Mouse (Mus musculus) macrophage (primary cell): ENCODE measurements around the gene Rusc2. TPM values are rescaled to one million over a fixed set of nuclear protein-coding genes. Genes with fewer than 3 reads are reported as not detected.
A peak's percentile ranks its signal among the peaks of the same experiment; 100 is the strongest.

ENCODE experiments used
- H3K27ac ChIP-seq: fragments of 350-480 bp; formaldehyde crosslinking; 2 replicates; pipeline ENCODE4 v1.9.0; 2021
- H3K36me3 ChIP-seq: fragments of 350-480 bp; formaldehyde crosslinking; 2 replicates; pipeline ENCODE4 v1.9.0; 2021; ENCODE audit errors: inconsistent target
- H3K4me3 ChIP-seq: fragments of 350-480 bp; formaldehyde crosslinking; 2 replicates; pipeline ENCODE4 v1.9.0; 2021; ENCODE audit errors: inconsistent target
- H3K79me2 ChIP-seq: fragments of 350-480 bp; formaldehyde crosslinking; 2 replicates; pipeline ENCODE4 v1.9.0; 2021; ENCODE audit errors: inconsistent target
- WGBS: methylation state at CpG from one replicate; pipeline ENCODE4 v1.1.7; 2026; ENCODE audit warnings: inconsistent platforms; ENCODE audit not compliant: missing documents; 5-methylcytosine and 5-hydroxymethylcytosine counted together
- polyA plus RNA-seq: library from polyadenylated mRNA; stranded (reverse); fragments of 250-400 nt; gene quantifications from 3 replicates; pipeline ENCODE4 v1.2.4, GENCODE M21; 2018; ENCODE audit warnings: inconsistent platforms

Gene Rusc2
- polyA plus RNA-seq, 1 experiment from 2014 or later = 22.3 TPM

DNA sequence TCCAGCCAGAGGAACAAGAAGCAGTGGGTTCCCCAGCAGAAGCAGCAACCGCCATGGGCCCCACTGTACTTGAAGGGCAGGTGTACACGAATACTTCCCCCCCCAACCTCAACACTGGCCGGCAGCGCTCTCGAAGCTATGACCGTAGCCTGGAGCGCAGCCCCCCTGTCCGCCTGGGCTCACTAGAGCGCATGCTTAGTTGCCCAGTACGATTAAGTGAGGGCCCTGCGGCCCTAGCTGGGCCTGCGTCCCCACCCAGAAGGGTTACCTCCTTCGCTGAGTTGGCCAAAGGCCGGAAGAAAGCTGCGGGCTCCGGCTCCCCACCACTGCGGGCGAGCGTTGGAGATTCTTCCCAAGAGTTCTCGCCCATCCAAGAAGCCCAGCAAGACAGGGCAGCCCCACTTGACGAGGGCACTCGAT, 34.3 kb downstream of the Rusc2 start:
- no peak overlapping the region for H3K27ac ChIP-seq
- peaks cover 21% of the 10 kb centered on the region for H3K36me3 ChIP-seq
- 95% methylated on average over 22 of the region's 22 CpGs for WGBS
- peaks cover 82% of the 10 kb centered on the region for H3K79me2 ChIP-seq
- H3K4me3 ChIP-seq = no peak overlapping the region

DNA sequence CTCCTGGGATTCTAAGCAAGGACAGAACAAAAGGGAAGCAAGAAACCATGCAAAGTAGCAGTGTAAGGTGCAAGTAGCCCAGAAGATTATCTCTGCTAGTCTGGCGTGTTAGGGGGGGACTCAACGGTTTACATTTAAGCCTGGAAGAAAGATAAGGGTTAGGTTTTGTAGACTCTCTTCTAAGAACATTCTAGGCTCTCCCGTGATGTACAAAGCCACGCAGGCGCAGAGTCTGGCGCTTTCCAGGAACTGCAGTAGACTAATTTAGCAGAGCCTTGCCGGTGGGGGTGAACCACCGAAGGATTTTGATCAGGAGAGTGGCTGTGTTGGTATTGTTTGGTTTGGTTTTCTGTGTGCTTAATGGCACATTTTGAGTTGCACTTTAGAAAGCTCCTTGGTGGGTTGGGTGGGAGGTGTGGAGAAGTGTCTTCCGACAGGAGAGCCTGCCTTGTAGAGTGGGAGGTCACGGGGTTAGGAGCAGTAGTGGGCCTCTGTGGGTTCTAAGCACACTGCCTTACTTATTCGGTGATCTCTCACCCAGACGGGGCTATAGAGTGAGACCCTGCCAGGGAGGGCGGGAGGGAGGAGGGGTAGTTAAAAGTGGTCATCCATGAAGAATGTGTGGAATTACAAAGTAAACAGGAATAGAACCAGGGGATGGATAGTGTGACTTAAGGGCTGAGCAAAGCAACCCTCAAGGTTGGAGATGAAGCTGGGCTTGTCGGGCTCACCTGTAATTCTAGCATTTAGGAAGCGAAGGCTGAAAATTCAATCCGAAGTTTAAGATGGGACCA, 35.7 kb downstream of the Rusc2 start:
- peaks cover 72% of the 10 kb centered on the region for H3K79me2 ChIP-seq
- peaks cover 27% of the 10 kb centered on the region for H3K36me3 ChIP-seq
- no peak overlapping the region for H3K4me3 ChIP-seq
- H3K27ac ChIP-seq = no peak overlapping the region
- WGBS = 93% methylated on average over 16 of the region's 16 CpGs

DNA sequence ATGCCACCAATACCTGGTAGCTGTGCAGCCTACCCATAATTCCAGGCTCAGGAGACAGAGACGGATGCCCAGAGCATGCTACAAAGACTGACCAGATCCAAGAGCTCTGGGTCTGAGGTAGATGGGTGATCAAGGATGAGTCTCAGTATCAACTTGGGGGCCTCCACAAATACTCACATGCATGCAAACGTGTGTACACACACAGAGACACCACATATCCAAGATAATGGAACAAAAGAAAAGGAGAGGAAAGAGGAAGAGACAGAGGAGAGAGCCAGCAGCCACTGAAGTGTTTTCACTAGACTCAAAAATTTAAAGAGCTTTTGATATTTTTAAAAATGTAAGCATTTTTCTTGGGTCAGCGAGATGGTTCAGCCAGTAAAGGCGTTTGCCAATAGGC, 36.7 kb downstream of the Rusc2 start:
- Histone ChIP-seq H3K79me2 (peaks cover 62% of the 10 kb centered on the region), H3K27ac (no peak overlapping the region), H3K4me3 (no peak overlapping the region), H3K36me3 (peaks cover 31% of the 10 kb centered on the region)
- 97% methylated on average over 4 of the region's 4 CpGs for WGBS

DNA sequence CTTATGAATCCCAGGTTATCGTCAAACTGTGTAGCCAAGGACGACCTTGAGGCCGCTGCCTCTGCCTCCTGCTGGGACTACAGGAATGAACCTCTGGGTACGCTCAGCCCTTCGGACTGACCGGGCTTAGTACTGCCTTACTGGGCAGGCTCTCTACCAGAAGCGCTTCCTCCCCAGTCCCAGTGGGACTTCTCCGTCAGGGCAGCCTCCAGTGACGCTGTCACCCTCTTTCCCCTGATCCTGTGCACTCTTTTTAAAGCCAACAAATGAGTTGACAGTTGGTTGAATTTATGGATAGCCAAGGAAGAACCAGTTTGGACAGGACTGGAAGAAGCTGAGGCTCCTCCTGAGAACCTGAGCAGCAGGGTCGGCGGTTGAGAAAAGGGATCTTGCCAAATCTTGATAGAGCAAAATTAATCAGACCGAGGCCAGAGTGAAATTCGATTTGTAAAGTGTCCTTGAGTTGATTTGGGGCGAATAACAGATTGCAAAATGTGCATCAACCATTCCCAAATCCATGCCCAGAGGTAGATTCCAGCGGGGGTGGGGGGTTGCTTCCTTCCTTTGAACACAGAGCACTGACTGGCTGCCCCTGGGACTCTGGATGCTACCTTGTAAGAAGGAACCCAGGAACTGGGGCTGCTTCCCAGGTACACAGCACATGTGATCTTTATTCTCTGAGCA, 37.3 kb downstream of the Rusc2 start:
- H3K27ac ChIP-seq = peak overlapping the region; percentile 65
- WGBS = 85% methylated on average over 15 of the region's 15 CpGs

DNA sequence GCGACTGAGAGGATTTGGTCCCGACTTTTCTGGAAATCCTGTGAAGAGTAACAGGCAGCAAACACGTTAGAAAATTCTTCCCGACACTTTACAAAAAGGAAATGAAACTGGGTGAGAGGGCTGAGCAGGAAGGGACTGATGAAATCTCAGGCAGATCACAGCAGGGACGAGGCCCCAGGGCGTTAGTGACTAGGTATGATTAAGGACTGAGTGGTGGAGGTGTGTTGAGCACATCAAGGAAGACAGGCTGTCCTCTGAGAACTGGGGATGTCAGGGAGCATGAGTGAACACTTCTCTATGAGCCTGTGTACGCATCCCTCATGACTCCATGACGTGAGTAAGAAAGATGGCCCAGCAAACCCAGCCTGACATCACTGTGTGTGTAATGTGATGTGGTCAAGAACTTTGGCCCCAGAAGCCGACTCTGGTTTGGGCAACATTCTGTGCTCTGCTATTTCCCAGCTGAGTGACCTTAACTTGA, 38.1 kb downstream of the Rusc2 start:
- 22% methylated on average over 9 of the region's 9 CpGs for WGBS
- peaks cover 45% of the 10 kb centered on the region for H3K36me3 ChIP-seq
- peak overlapping the region; percentile 65 for H3K27ac ChIP-seq
- H3K4me3 ChIP-seq = no peak overlapping the region
- H3K79me2 ChIP-seq = peaks cover 48% of the 10 kb centered on the region; the same call in 1 of the 2 replicates

More for the DNA sequence above, 37.3 kb downstream of the Rusc2 start:
- H3K79me2 ChIP-seq = peaks cover 55% of the 10 kb centered on the region; the same call in 1 of the 2 replicates
- H3K36me3 ChIP-seq = peaks cover 37% of the 10 kb centered on the region
- no peak overlapping the region for H3K4me3 ChIP-seq

DNA sequence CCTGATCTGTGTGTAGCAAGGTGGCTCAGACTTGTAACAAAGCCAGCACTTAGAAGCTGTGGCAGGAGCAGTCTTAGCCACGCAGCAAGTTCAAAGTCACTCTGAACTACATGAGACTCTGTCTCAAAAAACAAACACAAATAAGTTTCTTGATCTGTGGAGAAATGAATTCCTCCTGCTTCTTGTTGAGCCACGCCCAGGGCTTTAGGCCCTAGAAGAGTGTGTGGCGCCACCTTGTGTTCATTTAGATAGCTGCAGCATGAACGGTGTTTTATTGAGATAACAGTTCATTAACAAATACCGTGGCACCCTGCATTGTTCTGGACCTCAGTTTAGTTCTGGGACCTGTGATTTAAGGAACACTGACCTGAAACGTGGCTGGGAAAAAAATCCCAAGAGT, 38.5 kb downstream of the Rusc2 start:
- Histone ChIP-seq H3K79me2 (peaks cover 43% of the 10 kb centered on the region; the same call in 1 of the 2 replicates), H3K27ac (peak overlapping the region; percentile 65), H3K36me3 (peaks cover 44% of the 10 kb centered on the region), H3K4me3 (no peak overlapping the region)
- WGBS = 3% methylated on average over 6 of the region's 6 CpGs

DNA sequence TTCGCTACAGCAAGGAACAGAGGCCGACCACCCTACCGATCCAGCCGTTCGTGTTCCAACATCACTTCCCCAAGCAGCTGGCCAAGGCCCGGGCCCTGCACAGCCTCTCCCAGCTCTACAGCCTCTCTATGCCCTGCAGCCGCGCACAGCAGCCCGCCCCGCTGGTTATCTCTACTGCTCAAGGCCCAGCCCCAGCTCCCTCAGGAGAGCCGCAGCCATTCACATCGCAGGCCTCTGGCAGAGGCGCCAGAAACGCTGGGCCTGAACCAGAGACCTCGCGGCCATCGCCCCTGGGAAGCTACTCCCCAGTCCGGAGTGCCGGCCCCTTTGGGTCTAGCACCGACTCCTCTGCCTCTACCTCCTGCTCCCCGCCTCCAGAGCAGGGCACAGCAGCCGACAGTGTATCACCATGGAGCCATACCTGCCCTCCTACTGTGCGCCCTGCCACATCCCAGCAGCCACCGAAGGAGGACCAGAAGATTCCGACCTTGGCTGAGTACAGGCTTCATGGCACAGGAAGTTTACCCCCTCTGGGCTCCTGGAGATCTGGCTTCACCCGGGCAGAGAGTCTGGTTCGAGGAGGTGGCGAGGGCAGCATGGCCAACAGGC, 40.0 kb downstream of the Rusc2 start:
- 94% methylated on average over 27 of the region's 28 CpGs for WGBS
- peaks cover 45% of the 10 kb centered on the region for H3K36me3 ChIP-seq

DNA sequence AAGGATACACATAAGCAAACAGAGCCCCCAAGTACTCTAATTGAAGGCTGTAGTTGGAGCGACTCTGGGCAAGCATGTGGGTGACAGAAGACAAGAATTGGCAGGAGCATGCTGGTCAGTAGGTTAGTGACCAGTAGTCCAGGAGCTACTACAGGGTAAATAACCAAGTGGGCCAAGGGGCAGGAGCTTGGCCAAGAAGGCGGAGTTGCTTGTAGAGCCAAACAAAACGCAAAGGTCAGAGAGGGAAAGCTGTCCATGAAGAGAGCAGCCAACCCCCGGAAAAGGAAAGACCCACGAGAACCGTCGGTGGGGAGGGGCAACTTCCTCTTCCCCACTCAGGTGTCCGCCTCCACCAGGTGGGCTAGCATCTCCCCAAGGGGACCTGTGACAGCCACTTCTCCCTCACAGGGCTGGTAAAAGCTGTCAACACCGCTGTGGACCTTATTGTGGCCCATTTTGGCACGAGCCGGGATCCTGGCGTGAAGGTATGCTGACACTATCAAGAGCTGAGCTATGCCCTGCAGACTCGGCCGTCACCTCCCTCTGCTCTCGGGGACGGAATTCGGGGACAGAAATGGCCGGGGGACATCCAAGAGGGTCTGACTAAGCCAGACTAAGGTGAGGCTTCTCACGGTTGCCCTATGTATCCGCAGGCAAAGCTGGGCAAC, 41.6 kb downstream of the Rusc2 start:
- H3K4me3 ChIP-seq = no peak overlapping the region
- 87% methylated on average over 18 of the region's 20 CpGs for WGBS
- H3K79me2 ChIP-seq = peaks cover 12% of the 10 kb centered on the region; the same call in 1 of the 2 replicates
- H3K36me3 ChIP-seq = peaks cover 46% of the 10 kb centered on the region
- no peak overlapping the region for H3K27ac ChIP-seq

More for the DNA sequence above, 40.0 kb downstream of the Rusc2 start:
- H3K4me3 ChIP-seq = no peak overlapping the region
- H3K79me2 ChIP-seq = peaks cover 29% of the 10 kb centered on the region; the same call in 1 of the 2 replicates
- H3K27ac ChIP-seq = no peak overlapping the region

DNA sequence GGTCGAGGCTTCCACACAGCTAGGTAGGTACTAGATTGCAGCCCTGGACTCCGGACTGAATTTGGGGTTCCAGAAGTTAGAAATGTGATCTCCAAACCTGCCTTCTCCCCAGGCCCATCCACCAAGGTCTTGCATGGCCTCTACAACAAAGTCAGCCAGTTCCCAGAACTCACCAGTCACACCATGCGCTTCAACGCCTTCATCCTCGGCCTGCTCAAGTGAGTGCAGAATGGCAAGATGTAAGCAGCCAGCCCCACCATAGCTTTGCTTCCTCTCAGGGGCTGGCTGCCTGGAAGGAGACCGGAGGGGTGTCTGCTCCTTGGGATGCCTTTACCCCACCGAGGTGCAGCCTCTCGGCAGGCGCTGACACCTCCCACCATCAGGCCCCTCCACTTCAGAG, 42.3 kb downstream of the Rusc2 start:
- peaks cover 10% of the 10 kb centered on the region; the same call in 1 of the 2 replicates for H3K79me2 ChIP-seq
- H3K4me3 ChIP-seq = no peak overlapping the region
- peaks cover 46% of the 10 kb centered on the region for H3K36me3 ChIP-seq
- no peak overlapping the region for H3K27ac ChIP-seq
- 96% methylated on average over 9 of the region's 9 CpGs for WGBS

DNA sequence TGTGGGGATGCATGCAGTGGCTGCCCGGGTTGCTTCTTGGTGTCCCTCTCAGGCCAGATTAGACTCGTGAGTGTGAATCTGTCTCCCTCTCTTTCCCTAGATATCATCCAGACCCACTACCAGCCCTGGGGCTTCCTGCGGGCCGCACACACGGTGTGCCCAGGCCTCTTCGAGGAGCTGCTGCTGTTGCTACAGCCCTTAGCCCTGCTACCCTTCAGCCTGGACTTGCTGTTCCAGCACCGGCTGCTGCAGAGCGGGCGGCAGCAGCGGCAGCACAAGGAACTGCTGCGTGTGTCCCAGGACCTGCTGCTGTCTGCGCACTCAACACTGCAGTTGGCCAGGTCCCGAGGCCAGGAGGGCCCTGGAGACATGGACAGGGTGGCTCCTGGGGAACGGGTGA, 43.4 kb downstream of the Rusc2 start:
- Histone ChIP-seq H3K79me2 (peaks cover 10% of the 10 kb centered on the region; the same call in 1 of the 2 replicates), H3K36me3 (peaks cover 46% of the 10 kb centered on the region), H3K4me3 (no peak overlapping the region), H3K27ac (no peak overlapping the region)
- 59% methylated on average over 12 of the region's 14 CpGs for WGBS

DNA sequence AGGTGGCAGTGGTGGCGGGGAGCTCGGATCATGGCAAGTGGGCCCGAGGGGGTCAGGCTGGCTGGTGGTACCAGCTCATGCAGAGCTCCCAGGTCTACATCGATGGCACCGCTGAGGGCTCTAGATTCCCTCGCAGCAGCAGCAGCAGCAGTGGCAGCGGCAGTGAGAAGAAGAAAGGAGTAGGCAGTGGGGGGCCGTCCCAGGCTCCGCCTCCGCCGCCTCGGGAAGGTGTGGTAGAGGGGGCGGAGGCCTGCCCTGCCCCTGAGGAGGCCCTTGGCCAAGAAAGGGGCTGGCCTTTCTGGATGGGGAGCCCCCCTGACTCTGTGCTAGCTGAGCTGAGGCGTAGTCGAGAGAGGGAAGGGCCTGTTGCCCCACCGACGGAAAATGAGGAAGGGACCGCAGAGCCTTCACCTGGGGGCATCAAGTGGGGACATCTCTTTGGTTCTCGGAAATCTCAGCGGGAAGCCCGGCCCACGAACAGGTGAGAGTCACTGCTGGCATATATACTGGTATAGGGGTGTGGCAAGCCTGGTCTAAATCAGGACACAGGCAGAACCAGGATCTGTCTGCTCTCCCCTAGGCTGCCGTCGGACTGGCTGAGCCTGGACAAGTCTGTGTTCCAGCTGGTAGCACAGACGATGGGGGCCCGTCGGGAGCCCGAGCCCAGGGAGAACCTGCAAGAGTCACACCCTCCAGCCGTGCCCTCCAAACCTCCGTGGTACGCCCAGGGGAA, 44.0 kb downstream of the Rusc2 start:
- no peak overlapping the region for H3K4me3 ChIP-seq
- peaks cover 6% of the 10 kb centered on the region; the same call in 1 of the 2 replicates for H3K79me2 ChIP-seq
- peaks cover 46% of the 10 kb centered on the region for H3K36me3 ChIP-seq
- 58% methylated on average over 26 of the region's 31 CpGs for WGBS
- H3K27ac ChIP-seq = no peak overlapping the region

DNA sequence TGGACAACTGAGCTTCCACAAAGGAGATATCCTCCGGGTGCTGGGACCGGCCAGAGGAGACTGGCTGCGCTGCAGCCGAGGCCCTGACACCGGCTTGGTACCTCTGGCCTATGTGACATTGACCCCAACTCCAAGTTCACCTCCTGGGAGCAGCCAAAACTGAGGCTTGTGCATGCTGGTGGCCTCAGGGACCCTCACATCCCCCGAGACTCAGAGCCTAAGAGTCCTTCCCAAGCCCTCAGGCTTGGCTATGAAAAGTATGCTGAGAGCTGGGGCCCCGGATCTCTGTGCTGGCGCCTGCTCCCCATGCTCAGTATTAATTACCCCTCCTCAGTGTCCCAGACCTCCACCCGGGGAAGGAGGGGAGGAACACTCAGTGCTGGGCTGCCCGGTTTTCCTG, 44.7 kb downstream of the Rusc2 start:
- peaks cover 46% of the 10 kb centered on the region for H3K36me3 ChIP-seq
- H3K4me3 ChIP-seq = no peak overlapping the region
- H3K27ac ChIP-seq = no peak overlapping the region
- WGBS = 92% methylated on average over 10 of the region's 10 CpGs
- no peaks in the 10 kb centered on the region; the same call in 1 of the 2 replicates for H3K79me2 ChIP-seq

DNA sequence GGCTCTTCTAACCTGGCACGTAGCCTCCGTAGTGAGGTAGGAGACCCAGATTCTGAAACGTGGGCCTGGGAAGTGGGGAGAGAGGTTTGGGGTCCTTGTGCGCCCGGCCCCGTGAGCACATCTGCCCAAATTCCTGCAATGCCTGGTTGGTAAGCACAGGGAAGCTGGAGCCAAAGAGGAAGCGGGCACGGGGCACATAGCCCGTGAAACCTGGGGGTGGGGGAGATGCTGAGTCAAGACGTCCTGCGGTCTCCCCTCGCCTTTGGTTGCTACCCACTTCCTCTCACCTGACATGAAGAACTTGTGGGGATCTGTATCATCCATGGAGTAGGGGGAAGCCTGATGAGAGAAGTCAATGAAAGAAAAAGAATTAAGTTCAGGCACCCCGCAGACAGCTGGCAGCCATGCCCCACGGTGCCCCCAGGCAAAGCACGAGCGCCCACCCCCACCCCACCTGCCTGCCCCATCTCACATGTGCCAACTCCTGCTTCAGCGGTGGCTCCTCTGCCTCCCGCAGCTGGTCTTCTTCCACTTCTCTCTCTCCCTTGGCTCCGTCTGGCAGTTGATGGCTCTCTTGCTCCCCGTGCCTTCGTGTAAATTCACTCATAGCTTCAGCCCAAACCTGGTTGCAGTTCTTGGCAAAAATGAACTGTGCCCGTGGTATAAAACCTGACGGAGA, 45.9 kb downstream of the Rusc2 start:
- peaks cover 34% of the 10 kb centered on the region for H3K36me3 ChIP-seq
- H3K27ac ChIP-seq = no peak overlapping the region
- 18% methylated on average over 21 of the region's 23 CpGs for WGBS
- no peak overlapping the region for H3K4me3 ChIP-seq
- H3K79me2 ChIP-seq = no peaks in the 10 kb centered on the region
